Mouse (Mus musculus): ENCODE measurements around the gene Gm15097. TPM values are rescaled to one million over a fixed set of nuclear protein-coding genes. Genes with fewer than 3 reads are reported as not detected.
"Not testable (repeated sequence)": the region's sequence is repeated elsewhere in the genome, so short reads cannot be mapped to it uniquely, and the experiment has no call there.

Gene Gm15097
- total RNA-seq (2021), result not detected
- long read RNA-seq, result 0 reads

DNA sequence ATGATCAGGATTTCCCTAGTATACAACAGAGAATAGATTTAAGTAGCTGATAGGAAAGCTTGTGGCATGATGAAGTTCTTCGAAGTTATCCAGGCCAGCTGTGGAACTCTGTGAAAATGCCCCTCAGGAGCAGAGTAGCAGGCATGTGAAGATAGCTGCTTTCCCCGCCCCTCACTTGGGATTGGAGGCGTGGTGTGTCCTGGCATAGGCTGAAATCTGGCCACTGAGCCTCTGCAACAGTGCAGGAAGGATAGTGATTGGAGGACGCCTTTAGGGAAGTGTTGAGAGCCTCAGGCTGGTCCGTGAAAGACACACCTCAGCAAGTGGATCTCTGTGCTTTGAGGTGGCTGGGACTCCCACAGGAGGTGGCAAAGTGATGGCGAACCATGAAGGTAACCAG, at the start of gene Gm15097:
Gene Gm15097, plus strand, starts transcription at position 301 of the 400 bp plus-strand sequence.
- not testable (repeated sequence) for DNase-seq (ENCODE audit: low spot score in 2 of 2)

DNA sequence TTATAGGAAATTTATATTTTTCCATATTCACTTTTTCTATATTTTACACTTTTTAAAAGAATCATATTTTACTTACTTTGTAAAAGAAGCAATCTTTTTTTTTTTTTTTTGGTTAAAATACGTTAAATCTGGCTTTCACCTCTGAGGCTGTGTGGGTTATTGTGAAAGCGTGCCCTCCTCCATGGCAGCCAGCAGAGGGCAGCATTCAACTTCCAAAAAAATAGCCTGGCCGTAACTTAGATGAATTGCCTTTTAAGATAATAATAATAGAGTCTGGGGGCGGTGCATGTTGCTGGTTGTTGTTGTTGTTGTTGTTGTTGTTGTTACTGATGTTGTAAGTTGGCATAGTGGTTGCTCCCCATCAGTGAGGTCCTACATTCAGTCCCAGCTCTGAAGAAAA, 21.4 kb upstream of the Gm15097 start:
- peak; percentile 7 to 12 for DNase-seq (ENCODE audit: low spot score in 2 of 2)

DNA sequence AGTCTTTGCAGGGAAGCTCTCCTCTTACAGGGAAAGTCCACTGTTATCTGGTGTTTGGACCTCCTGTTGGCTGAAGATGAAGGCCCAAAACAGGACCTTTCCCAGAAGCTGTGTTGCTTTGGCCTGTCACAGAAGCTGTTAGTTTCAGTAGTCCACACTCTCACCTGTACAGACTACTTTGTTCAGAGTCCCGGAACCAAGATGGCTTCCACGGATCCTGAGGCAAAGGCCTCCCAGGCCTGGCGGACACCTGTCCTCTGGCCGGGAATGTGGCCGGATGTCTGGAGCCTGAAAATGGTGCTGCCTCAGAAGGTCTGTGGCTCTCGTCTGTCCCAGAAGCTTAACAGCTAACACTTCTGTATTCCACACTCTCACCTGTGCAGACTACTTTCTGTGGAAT, 26.9 kb downstream of the Gm15097 start:
- not testable (repeated sequence) for DNase-seq (ENCODE audit: low spot score in 2 of 2)

Other genes starting within 250 kb of the Gm15097 start
- gene Gm10439, start 189.9 kb upstream of the Gm15097 start, total RNA-seq (2021), result not detected
- gene Gm15091, start 157.2 kb downstream of the Gm15097 start, total RNA-seq (2021), result not detected